Mouse (Mus musculus) lung, adult 10 weeks (tissue): ENCODE measurements around the gene Cmya5. TPM values are rescaled to one million over a fixed set of nuclear protein-coding genes. Genes with fewer than 3 reads are reported as not detected.

ENCODE experiments used
- polyA plus RNA-seq: library from polyadenylated mRNA; stranded (reverse); fragments of 350-450 nt; fragmentation: Illumina TruSeq; extraction: RNeasy Lipid Tissue Mini Kit (QIAGEN cat#74804); gene quantifications from one replicate; pipeline ENCODE4 v1.2.3, GENCODE M21; 2014; ENCODE audit warnings: low read depth, low replicate concordance; ENCODE audit not compliant: insufficient read depth

Gene Cmya5
- 0.97 TPM for polyA plus RNA-seq

DNA sequence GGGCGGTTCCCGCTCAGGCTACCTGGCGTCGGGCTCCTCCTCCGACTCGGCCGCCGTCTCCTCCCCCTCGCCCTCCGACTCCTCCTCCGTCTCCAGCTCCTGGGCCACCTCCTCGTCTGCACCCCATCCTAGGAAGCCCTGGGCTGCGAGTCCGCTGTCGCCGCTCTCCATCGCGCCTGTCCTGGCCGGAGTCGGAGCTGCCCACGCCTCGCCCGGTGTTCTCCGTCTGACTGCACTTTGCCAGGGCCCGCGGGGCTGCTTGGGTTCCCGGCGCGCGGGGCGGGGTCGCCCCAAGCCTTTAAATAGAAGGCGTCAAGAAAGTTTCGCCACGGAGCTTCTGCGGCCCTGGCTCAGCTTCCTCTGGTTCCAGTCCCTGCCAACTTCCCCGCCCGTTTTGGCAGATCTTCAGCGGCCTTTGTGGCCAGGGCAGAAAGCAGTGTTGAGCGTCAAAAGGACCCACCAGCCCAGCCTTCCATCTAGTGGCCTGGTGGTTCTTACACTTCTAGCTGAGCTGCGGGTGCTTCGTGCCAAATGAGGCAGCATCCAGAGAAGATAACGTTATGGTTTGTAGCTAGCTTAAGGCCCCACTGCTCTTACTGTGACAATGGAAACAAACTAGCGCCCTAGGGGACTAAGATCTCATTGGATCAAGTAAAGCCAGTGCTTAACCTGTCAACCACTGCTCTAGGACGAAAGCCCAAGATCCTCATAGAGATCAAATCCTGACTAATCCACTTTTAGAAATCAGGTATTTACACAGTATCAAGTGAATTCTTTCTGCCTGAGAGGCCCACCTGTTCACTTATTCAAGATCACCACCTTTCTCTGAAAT lies at the start of gene Cmya5:
TSS of gene Cmya5 (minus strand) at position 389 of the 832 bp plus-strand sequence.

DNA sequence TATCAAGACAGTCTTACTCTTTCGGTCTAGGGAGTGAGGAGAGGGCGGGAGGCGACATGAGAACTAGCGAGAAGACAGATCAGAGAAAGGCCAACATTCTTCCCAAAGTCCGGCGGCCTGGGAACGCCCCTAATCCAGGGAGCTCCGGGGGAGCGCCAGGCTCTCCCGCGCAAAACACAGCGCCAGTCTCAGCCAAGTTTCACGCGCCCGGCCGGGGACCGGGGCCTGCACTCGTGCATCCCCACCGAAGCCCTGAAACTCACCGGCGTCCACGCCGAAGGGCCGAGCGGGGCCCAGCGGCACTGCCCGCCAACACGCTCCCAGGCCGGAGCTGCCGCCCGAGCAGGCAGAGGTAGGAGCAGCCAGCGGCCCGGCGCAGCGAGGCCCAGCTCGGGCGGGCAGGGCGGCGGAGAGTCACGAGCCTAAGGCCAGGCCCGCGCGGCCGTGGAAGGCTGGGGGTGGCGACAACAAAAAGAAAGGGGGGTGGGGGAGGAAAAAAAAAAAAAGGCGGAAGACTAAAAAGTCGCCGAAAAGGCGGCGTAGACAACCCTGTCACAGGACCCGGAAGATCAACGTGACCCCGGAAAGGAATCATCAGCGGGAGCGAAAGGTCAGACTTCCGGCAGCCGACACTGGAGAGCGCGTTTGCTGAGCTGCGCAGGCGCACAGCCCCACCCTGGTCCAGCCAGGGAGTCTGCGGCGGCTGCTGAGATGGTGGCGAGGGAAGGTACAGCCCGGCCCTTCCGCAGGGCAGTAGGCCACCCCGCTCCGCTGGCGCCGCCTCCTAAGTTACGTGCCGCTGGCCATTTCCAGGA lies 47.5 kb upstream of the Cmya5 start, which contains the start of gene Tent2:
TSS of gene Tent2 (minus strand) at position 555 of the 815 bp plus-strand sequence.

Other genes with a start within 250 kb of the Cmya5 start
- 18.3 TPM for gene Tent2, start 47.7 kb upstream of the Cmya5 start, polyA plus RNA-seq
- gene Homer1, start 154.9 kb upstream of the Cmya5 start, polyA plus RNA-seq, result 2.7 TPM